Mouse (Mus musculus) monocyte, adult 5-6 weeks (primary cell): ENCODE measurements around the gene Mettl17. TPM values are rescaled to one million over a fixed set of nuclear protein-coding genes. Genes with fewer than 3 reads are reported as not detected.
"Not testable (repeated sequence)": the region's sequence is repeated elsewhere in the genome, so short reads cannot be mapped to it uniquely, and the experiment has no call there.

Experiments used
- ATAC-seq: fragments of 153-309, 156-312 bp; replicated peaks from 2 replicates; pipeline ENCODE4 v1.8.0; 2017; ENCODE audit warnings: mild to moderate bottlenecking; ENCODE audit not compliant: low TSS enrichment, insufficient number of reproducible peaks, severe bottlenecking, poor library complexity, low FRiP score
- total RNA-seq: library from RNA; stranded (forward); fragments of 200-1000, 200-491, 200-594 nt; gene quantifications from 3 replicates; pipeline ENCODE4 v1.2.3, GENCODE M21; 2017

Gene Mettl17
- total RNA-seq, 1 experiment from 2014 or later: 24.4 TPM

- no peak for ATAC-seq
These were observed 37.3 kb downstream of the Mettl17 start for GRCm38 (mm10) chr14:51921759-51922570.

- no peak for ATAC-seq
These were observed 37.9 kb downstream of the Mettl17 start, which contains the start of gene Rnase13 for GRCm38 (mm10) chr14:51922571-51922865. Gene Rnase13, minus strand, starts transcription at chr14:51922773.

- ATAC-seq: no peak
These were observed 38.3 kb downstream of the Mettl17 start for GRCm38 (mm10) chr14:51922910-51923309.

GRCm38 (mm10) chr14:51923492-51923891 lies 38.9 kb downstream of the Mettl17 start:
- ATAC-seq: no peak

GRCm38 (mm10) chr14:51926930-51927329 lies 42.3 kb downstream of the Mettl17 start:
- not testable (repeated sequence) for ATAC-seq

- ATAC-seq: no peak
These were observed 44.8 kb downstream of the Mettl17 start for GRCm38 (mm10) chr14:51929309-51929943.

GRCm38 (mm10) chr14:51929968-51930367 lies 45.3 kb downstream of the Mettl17 start:
- ATAC-seq: no peak

- ATAC-seq: no peak
These were observed 46.2 kb downstream of the Mettl17 start for GRCm38 (mm10) chr14:51930824-51931223.

GRCm38 (mm10) chr14:51932092-51933020 lies 47.7 kb downstream of the Mettl17 start:
- no peak for ATAC-seq

GRCm38 (mm10) chr14:51939005-51939404 lies 54.4 kb downstream of the Mettl17 start:
- ATAC-seq: no peak

GRCm38 (mm10) chr14:51940944-51941560 lies 56.4 kb downstream of the Mettl17 start:
- ATAC-seq: peak; percentile 68; the same call in 1 of the 2 replicates

GRCm38 (mm10) chr14:51941577-51941976 lies 56.9 kb downstream of the Mettl17 start:
- no peak for ATAC-seq

GRCm38 (mm10) chr14:51942236-51942635 lies 57.6 kb downstream of the Mettl17 start:
- 0 out of 2 replicates have a peak, but pooled peaks have one; percentile 43 for ATAC-seq

Other genes with a start within 250 kb of the Mettl17 start
- not detected in 3 replicates for gene Gm4181, start 249.2 kb upstream of the Mettl17 start, total RNA-seq
- gene Gm17079, start 189.4 kb upstream of the Mettl17 start, total RNA-seq: not detected in 3 replicates
- not detected in 3 replicates for gene Gm5800, start 167.7 kb upstream of the Mettl17 start, total RNA-seq
- gene Ang4, start 111.3 kb upstream of the Mettl17 start, total RNA-seq: not detected in 3 replicates
- not detected in 3 replicates for gene AY358078, start 84.8 kb upstream of the Mettl17 start, total RNA-seq
- 2.9 TPM in 1 of 3 replicates, not detected in the others for gene Ear6, start 31.1 kb upstream of the Mettl17 start, total RNA-seq
- gene Slc39a2, start 8.0 kb downstream of the Mettl17 start, total RNA-seq: not detected in 3 replicates
- gene Ndrg2, start 29.3 kb downstream of the Mettl17 start, total RNA-seq: 0.43 to 9.4 TPM (median 1.3 TPM) in 3 replicates
- gene Tppp2, start 33.6 kb downstream of the Mettl17 start, total RNA-seq: 2.5 TPM in 1 of 3 replicates, not detected in the others
- gene Rnase13, start 37.9 kb downstream of the Mettl17 start, total RNA-seq: not detected in 3 replicates
- 2.5 to 9.0 TPM (median 3.2 TPM) in 3 replicates for gene Arhgef40, start 99.9 kb downstream of the Mettl17 start, total RNA-seq
- 0.97 TPM in 1 of 3 replicates, not detected in the others for gene Tmem253, start 130.8 kb downstream of the Mettl17 start, total RNA-seq
- 7.1 to 11.0 TPM (median 8.5 TPM) in 3 replicates for gene Zfp219, start 135.9 kb downstream of the Mettl17 start, total RNA-seq
- gene Olfr221, start 157.6 kb downstream of the Mettl17 start, total RNA-seq: not detected in 3 replicates
- gene Hnrnpc, start 219.2 kb downstream of the Mettl17 start, total RNA-seq: 287 to 397 TPM (median 370 TPM) in 3 replicates
- 10.6 to 12.6 TPM (median 12.3 TPM) in 3 replicates for gene Rpgrip1, start 225.9 kb downstream of the Mettl17 start, total RNA-seq